ENCODE assay signal across 16 mouse cellular contexts in the genomic region with DNA sequence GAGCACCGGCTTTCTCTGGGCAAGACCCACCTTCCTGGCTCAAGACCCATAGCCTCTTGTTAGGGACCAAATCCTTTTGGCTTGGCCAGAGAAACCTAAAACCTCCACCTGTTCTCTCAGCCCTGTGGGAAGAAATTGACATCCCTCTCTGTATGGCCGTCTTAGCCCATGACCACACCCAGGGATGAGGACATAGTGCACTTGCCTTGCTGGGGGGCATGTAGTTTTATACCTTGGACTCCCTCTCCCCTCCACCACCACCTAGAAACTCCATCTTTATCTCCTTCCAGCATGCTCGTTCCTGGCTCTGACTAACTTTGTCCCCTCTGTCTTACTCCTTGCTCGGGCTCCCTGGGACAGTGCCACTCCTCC. TPM values are rescaled to one million over a fixed set of nuclear protein-coding genes. Genes with fewer than 3 reads are reported as not detected.
DNase-seq lines count a peak whose midpoint lies in the region; ATAC-seq and TF ChIP-seq lines count a peak whose summit lies in the region.
"Had no signal": no experiment of that assay in that cellular context is flagged by ENCODE, and none has a peak within 500 bp of the region (broad histone marks: within the 10 kb centered on the region; RNA-seq: fewer than 3 reads in every experiment).

No protein-coding gene starts in this region.

- peaks cover 9% of the 10 kb centered on the region for H3K4me1 ChIP-seq in stomach, embryonic 15.5 days
- 0 out of 2 replicates have a peak, but pooled peaks cover 5% of the 10 kb centered on the region for H3K4me1 ChIP-seq in stomach, postnatal 0 days (replicated peaks; ENCODE audit: control insufficient read depth, insufficient read depth)
- peaks cover 17% of the 10 kb centered on the region; the same call in 1 of the 2 replicates for H3K4me1 ChIP-seq in intestine, embryonic 15.5 days (replicated peaks)
- peaks cover 36% of the 10 kb centered on the region for H3K4me1 ChIP-seq in liver, embryonic 16.5 days (ENCODE audit: control insufficient read depth, low read depth, low read length)

- no peak overlapping the region for H3K4me3 ChIP-seq in stomach, embryonic 15.5 days (replicated peaks)
- no peak overlapping the region for H3K4me3 ChIP-seq in stomach, postnatal 0 days (ENCODE audit: low read depth, low read length)
- no peak overlapping the region for H3K4me3 ChIP-seq in intestine, embryonic 15.5 days (replicated peaks)
- no peak overlapping the region for H3K4me3 ChIP-seq in liver, embryonic 16.5 days (ENCODE audit: low read depth, low read length)
- H3K4me3 ChIP-seq: layer of hippocampus, adult 2 months; limb, embryonic 15.5 days; neural tube, embryonic 13.5 days had no signal

- no peak for ATAC-seq in stomach, embryonic 15.5 days (ENCODE audit: insufficient read depth, low FRiP score, low read depth)
- no peak for ATAC-seq in stomach, postnatal 0 days (ENCODE audit: low FRiP score, low TSS enrichment)
- ATAC-seq in intestine, embryonic 15.5 days, result peak; percentile 53
- no peak for ATAC-seq in liver, embryonic 16.5 days (ENCODE audit: low read depth)
- ATAC-seq: forebrain, postnatal 0 days; hindbrain, embryonic 16.5 days; midbrain, embryonic 16.5 days had no signal

- DNase-seq in stomach, postnatal 0 days (ENCODE audit: low spot score), result no peak
- DNase-seq in lung, postnatal 10 days, result no peak
- no peak for DNase-seq in heart, postnatal 10 days
- DNase-seq in right cerebral cortex, postnatal 14 days, result no peak
- DNase-seq: adrenal gland, postnatal 10 days; cerebellum, postnatal 10 days; forebrain, postnatal 0 days had no signal

- no peaks in the 10 kb centered on the region for H3K27me3 ChIP-seq in stomach, embryonic 15.5 days (replicated peaks)
- H3K27me3 ChIP-seq in stomach, postnatal 0 days (ENCODE audit: control insufficient read depth, insufficient read depth, low read length), result no peaks in the 10 kb centered on the region
- H3K27me3 ChIP-seq in intestine, embryonic 15.5 days (replicated peaks), result no peaks in the 10 kb centered on the region
- no peaks in the 10 kb centered on the region for H3K27me3 ChIP-seq in liver, embryonic 16.5 days (ENCODE audit: control insufficient read depth, insufficient read depth, low read depth, low read length)
- H3K27me3 ChIP-seq: limb, embryonic 15.5 days; neural tube, embryonic 13.5 days had no signal

- WGBS in stomach, embryonic 15.5 days, result 63% methylated on average over 4 of the region's 4 CpGs
- WGBS in stomach, postnatal 0 days, result 52% methylated on average over 4 of the region's 4 CpGs
- 49% methylated on average over 4 of the region's 4 CpGs for WGBS in intestine, embryonic 15.5 days
- WGBS in liver, embryonic 16.5 days (ENCODE audit: insufficient replicate concordance), result 21% methylated on average over 4 of the region's 4 CpGs

- no peaks in the 10 kb centered on the region for H3K9me3 ChIP-seq in stomach, embryonic 15.5 days
- H3K9me3 ChIP-seq in stomach, postnatal 0 days (ENCODE audit: control insufficient read depth, low read length), result no peaks in the 10 kb centered on the region
- no peaks in the 10 kb centered on the region for H3K9me3 ChIP-seq in intestine, embryonic 15.5 days
- H3K9me3 ChIP-seq in liver, embryonic 16.5 days (replicated peaks; ENCODE audit: control insufficient read depth, low read length), result no peaks in the 10 kb centered on the region; the same call in 1 of the 2 replicates

- H3K4me2 ChIP-seq in stomach, embryonic 15.5 days, result no peak overlapping the region
- H3K4me2 ChIP-seq in stomach, postnatal 0 days (replicated peaks; ENCODE audit: low read depth), result no peak overlapping the region
- peak overlapping the region; percentile 45 for H3K4me2 ChIP-seq in intestine, embryonic 15.5 days (replicated peaks)
- H3K4me2 ChIP-seq in liver, embryonic 16.5 days (ENCODE audit: low read depth, low read length), result peak overlapping the region; percentile 57
- H3K4me2 ChIP-seq: limb, embryonic 15.5 days had no signal

- no peak for TF ChIP-seq CTCF in stomach, postnatal 0 days (IDR thresholded peaks at IDR 0.05; ENCODE audit: low read depth)

- TF ChIP-seq EP300 in stomach, postnatal 0 days (optimal IDR thresholded peaks at IDR 0.05), result no peak

- H3K9ac ChIP-seq in stomach, embryonic 15.5 days, result no peak overlapping the region
- H3K9ac ChIP-seq in stomach, postnatal 0 days (ENCODE audit: low read length), result no peak overlapping the region
- no peak overlapping the region for H3K9ac ChIP-seq in intestine, embryonic 15.5 days
- peak overlapping the region; percentile 49; the same call in 1 of the 2 replicates for H3K9ac ChIP-seq in liver, embryonic 16.5 days (ENCODE audit: low read depth, low read length)
- H3K9ac ChIP-seq: forebrain, postnatal 0 days; limb, embryonic 15.5 days; neural tube, embryonic 13.5 days had no signal

- H3K36me3 ChIP-seq in stomach, embryonic 15.5 days, result no peaks in the 10 kb centered on the region
- H3K36me3 ChIP-seq in stomach, postnatal 0 days (ENCODE audit: control insufficient read depth, insufficient read depth, low read length), result no peaks in the 10 kb centered on the region
- H3K36me3 ChIP-seq in intestine, embryonic 15.5 days, result no peaks in the 10 kb centered on the region
- H3K36me3 ChIP-seq in liver, embryonic 16.5 days (ENCODE audit: control insufficient read depth, insufficient read depth), result no peaks in the 10 kb centered on the region
- H3K36me3 ChIP-seq: limb, embryonic 15.5 days; neural tube, embryonic 13.5 days had no signal

- H3K27ac ChIP-seq in stomach, embryonic 15.5 days, result peak overlapping the region; percentile 42
- H3K27ac ChIP-seq in stomach, postnatal 0 days (replicated peaks), result no peak overlapping the region
- peak overlapping the region; percentile 85 for H3K27ac ChIP-seq in intestine, embryonic 15.5 days
- peak overlapping the region; percentile 87 for H3K27ac ChIP-seq in liver, embryonic 16.5 days (ENCODE audit: low read length)
- H3K27ac ChIP-seq: kidney, postnatal 0 days; limb, embryonic 15.5 days; neural tube, embryonic 13.5 days had no signal

- intact Hi-C loops in heart, postnatal 10 days (cut with DNase I), result no loop called here

RNA-seq across cellular contexts. Expression of gene Morc3, which starts 12.6 kb away (rescaled TPM):
- 34.5 and 41.0 TPM in 2 replicates for polyA plus RNA-seq in stomach, embryonic 15.5 days (2015; fragmentation: Nextera tagmentation; extraction: Ambion mirVana)
- 12.4 and 17.9 TPM in 2 replicates for polyA plus RNA-seq in stomach, postnatal 0 days (2015; fragmentation: Nextera tagmentation; extraction: Ambion mirVana)
- 27.5 and 40.6 TPM in 2 replicates for polyA plus RNA-seq in intestine, embryonic 15.5 days (2015; fragmentation: Nextera tagmentation; extraction: Ambion mirVana)
- 15.7 and 16.4 TPM in 2 replicates for polyA plus RNA-seq in liver, embryonic 16.5 days (2015; fragmentation: Nextera tagmentation; extraction: Ambion mirVana)
- 10 to 100 TPM; 21.0 to 29.1 TPM for total RNA-seq in heart, postnatal 10 days (2021)

Comparison
In these comparisons a context has a peak if more than half of its experiments do, and no peak if none do; other contexts are left out.
1. H3K4me2 ChIP-seq: peak in intestine, embryonic 15.5 days (single experiment) and liver, embryonic 16.5 days (single experiment); none in stomach, embryonic 15.5 days (single experiment) and stomach, postnatal 0 days (single experiment).